Mouse (Mus musculus) brown adipose tissue, adult 24 weeks (tissue): ENCODE measurements around the gene Srp54c. TPM values are rescaled to one million over a fixed set of nuclear protein-coding genes. Genes with fewer than 3 reads are reported as not detected.
"Not testable (repeated sequence)": the region's sequence is repeated elsewhere in the genome, so short reads cannot be mapped to it uniquely, and the experiment has no call there.

ENCODE experiments used
- H3K27ac ChIP-seq: fragments of 200-500 bp; replicated peaks from 2 replicates; pipeline ENCODE4 v1.5.1; 2012; ENCODE audit warnings: low read depth, mild to moderate bottlenecking, low read length
- H3K4me1 ChIP-seq: fragments of 200-500 bp; 2 replicates; pipeline ENCODE4 v1.6.1; 2012; ENCODE audit warnings: low read length, mixed read lengths; ENCODE audit not compliant: control insufficient read depth, insufficient read depth, insufficient read length
- H3K4me3 ChIP-seq: fragments of 200-500 bp; 2 replicates; pipeline ENCODE4 v1.5.1; 2012; ENCODE audit warnings: low read depth, mild to moderate bottlenecking, low read length, moderate library complexity; ENCODE audit not compliant: insufficient read depth
- polyA plus RNA-seq: library from polyadenylated mRNA; stranded (reverse); fragments of >200 nt; gene quantifications from 2 replicates; pipeline ENCODE4 v1.2.4, GENCODE M21; 2012; ENCODE audit not compliant: missing spikeins, insufficient read depth, insufficient read length

Srp54c gene
- 71.7 and 92.8 TPM in 2 replicates for polyA plus RNA-seq

GRCm38 (mm10) chr12:55229626-55230519 lies at the start of gene Srp54c:
Gene Srp54c, plus strand, starts transcription at chr12:55230168.
- not testable (repeated sequence) for H3K27ac ChIP-seq, H3K4me1 ChIP-seq
- peak within 1 kb of the TSS; percentile 56 for H3K4me3 ChIP-seq

GRCm38 (mm10) chr12:55187686-55188085 lies 42.3 kb upstream of the Srp54c start:
- not testable (repeated sequence) for H3K4me3 ChIP-seq, H3K27ac ChIP-seq, H3K4me1 ChIP-seq

GRCm38 (mm10) chr12:55189127-55189526 lies 40.8 kb upstream of the Srp54c start:
- not testable (repeated sequence) for H3K4me1 ChIP-seq, H3K4me3 ChIP-seq, H3K27ac ChIP-seq

GRCm38 (mm10) chr12:55199306-55199705 lies 30.7 kb upstream of the Srp54c start, which contains the start of gene 1700047I17Rik2:
Gene 1700047I17Rik2, plus strand, starts transcription at chr12:55199592.
- H3K4me1 ChIP-seq, H3K4me3 ChIP-seq, H3K27ac ChIP-seq: not testable (repeated sequence)

- not testable (repeated sequence) for H3K4me1 ChIP-seq, H3K4me3 ChIP-seq
Observed at GRCm38 (mm10) chr12:55199799-55200198, 30.2 kb upstream of the Srp54c start.

GRCm38 (mm10) chr12:55212944-55213343 lies 17.0 kb upstream of the Srp54c start:
- not testable (repeated sequence) for H3K27ac ChIP-seq, H3K4me3 ChIP-seq, H3K4me1 ChIP-seq

More at GRCm38 (mm10) chr12:55199799-55200198, 30.2 kb upstream of the Srp54c start:
- not testable (repeated sequence) for H3K27ac ChIP-seq

GRCm38 (mm10) chr12:55230520-55230861 lies 523 bp downstream of the Srp54c start:
- peak overlapping the region; percentile 56 for H3K4me3 ChIP-seq
- not testable (repeated sequence) for H3K4me1 ChIP-seq, H3K27ac ChIP-seq

GRCm38 (mm10) chr12:55242243-55242642 lies 12.3 kb downstream of the Srp54c start:
- H3K4me3 ChIP-seq, H3K4me1 ChIP-seq, H3K27ac ChIP-seq: not testable (repeated sequence)

GRCm38 (mm10) chr12:55261950-55262349 lies 32.0 kb downstream of the Srp54c start:
- not testable (repeated sequence) for H3K4me3 ChIP-seq, H3K27ac ChIP-seq, H3K4me1 ChIP-seq

- H3K27ac ChIP-seq, H3K4me1 ChIP-seq, H3K4me3 ChIP-seq: not testable (repeated sequence)
Observed at GRCm38 (mm10) chr12:55263385-55263784, 33.4 kb downstream of the Srp54c start.

- H3K27ac ChIP-seq: no peak overlapping the region
- no peak overlapping the region for H3K4me3 ChIP-seq
- no peaks in the 10 kb centered on the region for H3K4me1 ChIP-seq
Observed at GRCm38 (mm10) chr12:55272243-55272642, 42.3 kb downstream of the Srp54c start.

- not testable (repeated sequence) for H3K4me1 ChIP-seq, H3K27ac ChIP-seq, H3K4me3 ChIP-seq
Observed at GRCm38 (mm10) chr12:55277583-55277982, 47.6 kb downstream of the Srp54c start.

GRCm38 (mm10) chr12:55298112-55298511 lies 68.1 kb downstream of the Srp54c start:
- H3K4me3 ChIP-seq: no peak overlapping the region
- H3K4me1 ChIP-seq: peaks cover 8% of the 10 kb centered on the region; the same call in 1 of the 2 replicates
- H3K27ac ChIP-seq: no peak overlapping the region

GRCm38 (mm10) chr12:55299336-55299735 lies 69.4 kb downstream of the Srp54c start, which contains the start of gene 1110008L16Rik:
Gene 1110008L16Rik, plus strand, starts transcription at chr12:55299577.
- peaks cover 8% of the 10 kb centered on the region; the same call in 1 of the 2 replicates for H3K4me1 ChIP-seq
- no peak within 1 kb of the TSS for H3K27ac ChIP-seq
- H3K4me3 ChIP-seq: no peak within 1 kb of the TSS

- H3K4me3 ChIP-seq: no peak overlapping the region
- peaks cover 8% of the 10 kb centered on the region; the same call in 1 of the 2 replicates for H3K4me1 ChIP-seq
- H3K27ac ChIP-seq: no peak overlapping the region
Observed at GRCm38 (mm10) chr12:55300820-55301351, 70.9 kb downstream of the Srp54c start.
